Mouse (Mus musculus): ENCODE measurements around the gene 4930432M17Rik.

Gene 4930432M17Rik

GRCm38 (mm10) chr3:121725651-121726050, 55.1 kb downstream of the 4930432M17Rik start:
- no peak for ATAC-seq (ENCODE audit: insufficient number of reproducible peaks, low FRiP score, low TSS enrichment)

GRCm38 (mm10) chr3:121729678-121730077, 59.1 kb downstream of the 4930432M17Rik start:
- ATAC-seq (ENCODE audit: insufficient number of reproducible peaks, low FRiP score, low TSS enrichment) = no peak

Data from cerebellum, adult (tissue).